ENCODE assay signal across 16 mouse cellular contexts in the genomic region with DNA sequence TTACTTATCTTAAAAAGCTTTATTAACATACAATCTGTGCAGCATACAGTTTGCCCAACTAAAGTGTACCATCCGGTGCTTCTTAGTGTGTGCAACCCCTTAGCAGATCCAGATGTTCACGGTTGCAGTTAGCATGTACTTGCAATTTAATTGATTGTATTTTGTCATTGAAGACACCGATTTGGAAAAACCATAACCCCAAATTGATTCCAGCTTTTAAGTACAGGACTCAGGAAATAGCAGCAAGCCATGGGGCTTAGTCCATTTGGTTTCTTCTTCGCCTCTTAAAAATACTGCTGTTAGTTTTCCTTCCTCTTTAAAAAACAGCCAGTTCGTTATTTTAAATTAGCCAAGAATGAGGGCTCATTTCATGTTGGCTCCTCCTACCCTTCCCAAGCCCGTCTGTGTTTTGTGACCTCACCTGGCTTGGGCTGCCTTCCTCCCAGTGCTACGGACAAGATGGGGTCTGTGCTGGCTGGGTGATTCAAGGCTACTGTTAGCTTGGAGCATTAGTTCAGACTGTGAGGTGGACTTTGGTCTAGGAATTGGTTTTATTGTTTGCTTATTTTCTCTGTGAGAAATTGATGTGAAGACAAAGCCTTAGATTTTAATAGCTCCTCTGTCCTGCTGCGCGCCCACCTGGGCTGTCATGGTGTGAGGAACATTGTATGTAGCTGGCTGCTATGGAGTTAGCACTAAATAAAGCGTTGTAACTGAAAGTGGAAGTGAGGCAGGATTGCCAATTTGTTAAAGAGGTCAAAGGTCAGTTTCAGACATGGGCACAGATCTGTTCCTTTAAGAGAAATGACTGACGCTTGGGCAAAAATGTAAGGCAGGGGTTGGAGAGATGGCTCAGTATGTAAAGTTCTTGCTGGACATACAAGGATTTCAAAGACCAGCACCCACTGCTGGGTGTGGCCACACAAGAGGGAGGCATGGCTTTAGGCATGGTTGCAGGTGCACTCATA. TPM values are rescaled to one million over a fixed set of nuclear protein-coding genes. Genes with fewer than 3 reads are reported as not detected.
DNase-seq lines count a peak whose midpoint lies in the region; ATAC-seq and TF ChIP-seq lines count a peak whose summit lies in the region.
"Had no signal": no experiment of that assay in that cellular context is flagged by ENCODE, and none has a peak within 500 bp of the region (broad histone marks: within the 10 kb centered on the region; RNA-seq: fewer than 3 reads in every experiment).

No protein-coding gene starts in this region.

- TF ChIP-seq POLR2A in thymus, adult 2 months (IDR thresholded peaks at IDR 0.05; ENCODE audit: control insufficient read depth, extremely low read depth, insufficient read depth, low read length, poor library complexity): no peak

- peaks cover 50% of the 10 kb centered on the region for H3K4me1 ChIP-seq in embryonic facial prominence, embryonic 14.5 days (ENCODE audit: control insufficient read depth, insufficient read depth, low read length)
- H3K4me1 ChIP-seq in liver, embryonic 15.5 days (replicated peaks): peaks cover 41% of the 10 kb centered on the region
- H3K4me1 ChIP-seq in thymus, adult 2 months (replicated peaks; ENCODE audit: control insufficient read depth, insufficient read depth, low read length): peaks cover 34% of the 10 kb centered on the region

- no peak overlapping the region for H3K4me3 ChIP-seq in layer of hippocampus, adult 2 months
- H3K4me3 ChIP-seq in embryonic facial prominence, embryonic 14.5 days (ENCODE audit: low read depth, low read length): no peak overlapping the region
- H3K4me3 ChIP-seq in liver, embryonic 15.5 days (replicated peaks): no peak overlapping the region
- H3K4me3 ChIP-seq in thymus, adult 2 months (ENCODE audit: control insufficient read depth, insufficient read depth, low read length): no peak overlapping the region
- H3K4me3 ChIP-seq: midbrain, embryonic 15.5 days had no signal

- no peaks in the 10 kb centered on the region for H3K9me3 ChIP-seq in embryonic facial prominence, embryonic 14.5 days (ENCODE audit: control insufficient read depth, low read length)
- no peaks in the 10 kb centered on the region for H3K9me3 ChIP-seq in liver, embryonic 15.5 days (replicated peaks)
- H3K9me3 ChIP-seq: G1E; midbrain, embryonic 15.5 days had no signal

- no peak overlapping the region for H3K9ac ChIP-seq in embryonic facial prominence, embryonic 14.5 days (ENCODE audit: low read depth, low read length)
- H3K9ac ChIP-seq in liver, embryonic 15.5 days: no peak overlapping the region
- H3K9ac ChIP-seq: hindbrain, embryonic 14.5 days; midbrain, embryonic 15.5 days had no signal

- DNase-seq in layer of hippocampus, adult 2 months (ENCODE audit: low spot score in 2 of 2): no peak
- DNase-seq in layer of hippocampus, adult 11-12 months (ENCODE audit: low spot score): no peak
- DNase-seq in A20 (ENCODE audit: low read depth, low spot score): peak; percentile 79
- peak; percentile 41 for DNase-seq in embryonic facial prominence, embryonic 14.5 days (ENCODE audit: low spot score)
- DNase-seq in right cerebral cortex, postnatal 25 days: no peak
- DNase-seq in thymus, adult 2 months: no peak
- DNase-seq: cerebellum, postnatal 10 days; gastrocnemius, postnatal 36 days; right cerebral cortex, adult 18-20 months; thymus, postnatal 36 days had no signal

- no peak for TF ChIP-seq CTCF in layer of hippocampus, adult 2 months (conservative IDR thresholded peaks at IDR 0.05)
- TF ChIP-seq CTCF in thymus, adult 2 months (IDR thresholded peaks at IDR 0.05; ENCODE audit: borderline replicate concordance, control insufficient read depth, extremely low read depth, insufficient read depth, low read length, poor library complexity): no peak

- peaks cover 24% of the 10 kb centered on the region for H3K36me3 ChIP-seq in embryonic facial prominence, embryonic 14.5 days (ENCODE audit: control insufficient read depth, insufficient read depth, low read length)
- peaks cover 26% of the 10 kb centered on the region for H3K36me3 ChIP-seq in liver, embryonic 15.5 days (replicated peaks)
- H3K36me3 ChIP-seq in thymus, adult 2 months (ENCODE audit: control insufficient read depth, insufficient read depth, low read length): peaks cover 25% of the 10 kb centered on the region

- H3K27ac ChIP-seq in layer of hippocampus, adult 2 months: peak overlapping the region; percentile 59
- no peak overlapping the region; the same call in 1 of the 2 replicates for H3K27ac ChIP-seq in embryonic facial prominence, embryonic 14.5 days (replicated peaks; ENCODE audit: low read depth, low read length)
- H3K27ac ChIP-seq in liver, embryonic 15.5 days (replicated peaks): 0 out of 2 replicates have a peak overlapping the region, but pooled peaks have one; percentile 5
- no peak overlapping the region for H3K27ac ChIP-seq in thymus, adult 2 months (ENCODE audit: control insufficient read depth, insufficient read depth, low read length)
- H3K27ac ChIP-seq: hindbrain, embryonic 14.5 days; midbrain, embryonic 15.5 days had no signal

- no peaks in the 10 kb centered on the region for H3K27me3 ChIP-seq in embryonic facial prominence, embryonic 14.5 days (replicated peaks; ENCODE audit: control insufficient read depth, insufficient read depth, low read length)
- H3K27me3 ChIP-seq in liver, embryonic 15.5 days: no peaks in the 10 kb centered on the region
- H3K27me3 ChIP-seq in thymus, adult 2 months (ENCODE audit: control insufficient read depth, insufficient read depth, low read length): no peaks in the 10 kb centered on the region
- H3K27me3 ChIP-seq: midbrain, embryonic 15.5 days had no signal

- ATAC-seq in embryonic facial prominence, embryonic 14.5 days (ENCODE audit: low read depth): no peak
- no peak for ATAC-seq in liver, embryonic 15.5 days (ENCODE audit: insufficient read depth)
- ATAC-seq in megakaryocyte-erythroid progenitor cell, adult 5-6 weeks (replicated peaks; ENCODE audit: low FRiP score, low TSS enrichment, poor library complexity, severe bottlenecking): no peak

- H3K4me2 ChIP-seq in embryonic facial prominence, embryonic 14.5 days (ENCODE audit: low read depth, low read length): no peak overlapping the region
- H3K4me2 ChIP-seq in liver, embryonic 15.5 days: peak overlapping the region; percentile 0; the same call in 1 of the 2 replicates

- WGBS in embryonic facial prominence, embryonic 14.5 days: 52% methylated on average over 11 of the region's 11 CpGs
- WGBS in liver, embryonic 15.5 days (ENCODE audit: insufficient replicate concordance): 63% methylated on average over 11 of the region's 11 CpGs
- WGBS in thymus, adult 2 months: 55% methylated on average over 11 of the region's 11 CpGs

RNA-seq across cellular contexts. Expression of a gene that starts 11.8 kb away (rescaled TPM):
- total RNA-seq in layer of hippocampus, adult 2 months (2021): 10 to 100 TPM; 60.3 to 61.0 TPM
- 26.2 and 27.4 TPM in 2 replicates for polyA plus RNA-seq in embryonic facial prominence, embryonic 14.5 days (2014; fragmentation: Nextera tagmentation; extraction: Ambion mirVana)
- polyA plus RNA-seq in liver, embryonic 15.5 days (2015; fragmentation: Nextera tagmentation; extraction: Ambion mirVana): 14.9 and 15.6 TPM in 2 replicates
- total RNA-seq in megakaryocyte-erythroid progenitor cell, adult 5-6 weeks (2014; fragmentation: Nextera tagmentation): 21.4 and 22.3 TPM in 2 replicates
- total RNA-seq in megakaryocyte-erythroid progenitor cell, adult 5-6 weeks (2017): 18.1 and 40.3 TPM in 2 replicates
- 39.5 and 46.5 TPM in 2 replicates for polyA plus RNA-seq in thymus, adult 2 months (2012; rRNA removed)

RNA-seq across cellular contexts. Expression of a gene that starts 12.0 kb away (rescaled TPM):
- under 1 TPM in 1 of 2 experiments, not detected in 1; 0.10 TPM for total RNA-seq in layer of hippocampus, adult 2 months (2021)
- 0.22 and 0.25 TPM in 2 replicates for polyA plus RNA-seq in embryonic facial prominence, embryonic 14.5 days (2014; fragmentation: Nextera tagmentation; extraction: Ambion mirVana)
- polyA plus RNA-seq in liver, embryonic 15.5 days (2015; fragmentation: Nextera tagmentation; extraction: Ambion mirVana): 0.03 TPM in 1 of 2 replicates, not detected in the other
- 0.07 TPM in 1 of 2 replicates, not detected in the other for total RNA-seq in megakaryocyte-erythroid progenitor cell, adult 5-6 weeks (2014; fragmentation: Nextera tagmentation)
- total RNA-seq in megakaryocyte-erythroid progenitor cell, adult 5-6 weeks (2017): not detected in 2 replicates
- 0.08 and 0.16 TPM in 2 replicates for polyA plus RNA-seq in thymus, adult 2 months (2012; rRNA removed)
- total RNA-seq: gastrocnemius, postnatal 36 days had no signal
- polyA plus RNA-seq: C2C12, G1E had no signal

Comparison
In these comparisons a context has a peak if more than half of its experiments do, and no peak if none do; other contexts are left out.
1. DNase-seq: peak in A20 (single experiment) and embryonic facial prominence, embryonic 14.5 days (single experiment); none in layer of hippocampus, adult 2 months (0 of 2), layer of hippocampus, adult 11-12 months (single experiment), right cerebral cortex, postnatal 25 days (single experiment) and thymus, adult 2 months (single experiment).
2. H3K27ac ChIP-seq: peak in layer of hippocampus, adult 2 months (single experiment) and liver, embryonic 15.5 days (single experiment); none in embryonic facial prominence, embryonic 14.5 days (single experiment) and thymus, adult 2 months (single experiment).